Mouse (Mus musculus): Measurements from ENCODE around the gene Mre11a.

The Mre11a gene

DNA sequence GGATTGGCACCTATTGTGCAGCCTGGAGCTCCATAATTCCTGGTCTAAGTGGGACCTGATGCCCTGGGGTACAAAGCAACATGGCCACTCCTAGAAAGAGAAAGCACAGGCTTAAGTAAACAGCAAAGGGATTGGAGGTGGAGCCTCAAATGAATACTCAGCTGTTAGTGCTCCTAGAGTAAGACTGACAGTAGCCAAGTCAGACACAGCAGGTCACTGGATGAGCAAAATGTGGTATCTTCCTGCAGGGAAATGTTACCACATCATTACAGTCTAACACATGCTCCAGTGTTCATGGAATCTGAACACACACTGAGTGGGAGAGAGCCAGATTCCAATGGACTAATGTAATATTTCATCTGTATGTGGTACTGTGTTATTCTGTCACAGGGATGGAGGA, 36.9 kb downstream of the Mre11a start:
- DNase-seq (ENCODE audit: low spot score in 2 of 2): no peak

DNA sequence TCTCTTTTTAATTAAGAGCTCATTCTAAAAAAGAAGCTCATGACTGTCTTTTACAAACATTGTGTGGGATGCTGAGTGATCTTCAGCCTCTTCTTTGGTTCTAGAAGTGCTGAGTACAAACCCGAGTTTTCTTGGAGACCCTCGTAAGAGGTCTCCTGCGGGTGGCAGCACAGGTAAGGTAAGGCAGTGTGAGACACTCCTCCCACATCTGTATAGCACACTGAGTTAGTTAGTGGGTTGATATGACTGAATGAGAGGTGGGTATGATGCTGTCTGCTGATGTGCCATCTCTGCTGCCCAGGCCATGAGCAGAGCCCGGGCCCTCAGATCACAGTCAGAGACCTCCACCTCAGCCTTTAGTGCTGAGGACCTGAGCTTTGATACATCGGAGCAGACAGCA, 40.4 kb downstream of the Mre11a start:
- no peak for DNase-seq (ENCODE audit: low spot score in 2 of 2)

- no peak for DNase-seq (ENCODE audit: low spot score in 2 of 2)
Measured at GRCm38 (mm10) chr9:14827875-14828274, 43.4 kb downstream of the Mre11a start.

DNA sequence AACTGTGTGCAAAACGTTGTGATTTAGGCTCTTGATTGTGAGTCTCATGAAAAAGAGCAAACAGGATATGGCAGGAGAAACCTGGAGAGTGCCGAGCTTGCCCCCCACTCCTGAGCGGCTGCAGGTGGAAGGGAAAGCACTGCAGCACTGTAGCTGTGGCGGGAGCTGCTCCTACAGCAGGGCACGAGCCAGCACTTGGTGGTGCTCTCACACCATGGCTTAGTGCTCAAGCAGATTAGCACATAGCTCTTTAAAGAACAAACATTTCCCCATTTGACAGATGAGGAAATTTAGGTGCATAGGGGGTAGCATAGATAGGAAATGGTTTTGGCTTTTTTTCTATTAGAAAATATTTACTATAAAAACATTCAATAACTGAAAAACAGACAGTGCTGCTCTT, 47.6 kb downstream of the Mre11a start:
- no peak for DNase-seq (ENCODE audit: low spot score in 2 of 2)

GRCm38 (mm10) chr9:14835335-14836075, 51.1 kb downstream of the Mre11a start:
- no peak for DNase-seq (ENCODE audit: low spot score in 2 of 2)

DNA sequence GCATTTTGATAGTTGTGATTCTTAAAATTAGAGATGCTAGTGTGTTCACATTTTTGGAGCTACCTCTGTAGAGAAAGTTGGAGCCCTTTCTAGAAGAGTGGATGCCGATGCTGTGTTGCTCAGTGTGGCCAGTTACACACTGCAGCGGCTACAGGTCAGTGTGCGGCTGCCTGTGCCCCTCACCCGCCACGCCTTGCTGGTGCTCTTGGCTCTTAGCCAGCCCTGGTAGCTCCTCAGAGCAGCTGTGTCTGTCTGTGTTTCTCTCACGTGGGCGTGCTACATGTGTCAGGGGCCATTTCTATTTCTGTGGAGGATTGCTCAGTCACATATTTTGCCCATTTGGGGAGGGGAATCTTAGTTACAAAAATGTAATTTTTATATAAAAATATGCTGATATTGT, 55.1 kb downstream of the Mre11a start:
- no peak for DNase-seq (ENCODE audit: low spot score in 2 of 2)

GRCm38 (mm10) chr9:14839970-14840369, 55.5 kb downstream of the Mre11a start:
- DNase-seq (ENCODE audit: low spot score in 2 of 2): no peak

DNA sequence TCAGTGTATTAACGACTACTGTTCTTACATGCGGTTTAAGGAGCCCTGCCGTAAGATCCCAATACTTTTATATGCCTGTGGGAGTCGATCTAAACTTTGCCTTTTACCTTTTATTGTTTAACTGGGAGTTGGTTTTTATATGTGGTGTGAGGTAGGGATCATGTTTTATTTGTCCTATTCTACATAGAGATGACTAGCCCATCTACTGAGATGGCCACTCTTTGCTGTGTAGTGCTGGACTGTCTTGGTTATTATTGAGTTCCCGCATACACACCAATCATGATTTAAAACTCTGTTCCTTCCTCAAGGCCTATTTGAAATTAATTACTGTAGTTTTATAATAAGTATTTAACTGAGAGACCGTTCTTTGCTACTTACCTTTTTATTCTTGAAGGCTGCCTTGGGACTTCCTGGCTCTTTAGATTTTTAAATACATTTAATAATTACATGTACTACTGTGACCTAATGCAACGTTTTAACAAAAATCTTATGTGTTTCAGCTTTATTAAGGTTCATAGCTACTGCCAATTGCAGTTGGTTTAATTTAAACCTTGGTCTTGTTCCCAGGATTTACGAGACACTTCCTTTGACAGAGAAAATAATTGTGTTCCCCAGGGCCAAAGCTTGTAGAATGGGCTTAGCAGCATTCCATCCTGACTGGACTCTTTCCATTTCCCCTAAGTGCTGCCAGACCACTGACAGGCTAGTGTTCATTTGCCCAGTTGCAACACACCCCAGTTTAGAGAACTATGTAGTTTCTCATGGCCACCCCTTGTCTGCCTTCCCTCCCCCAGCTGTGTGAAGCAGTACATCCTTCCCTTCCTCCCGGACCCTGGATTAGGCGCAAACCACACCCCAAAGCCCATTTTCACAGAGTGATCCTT, 57.7 kb downstream of the Mre11a start:
- DNase-seq (ENCODE audit: low spot score in 2 of 2): no peak

GRCm38 (mm10) chr9:14843311-14843857, 58.9 kb downstream of the Mre11a start:
- DNase-seq (ENCODE audit: low spot score in 2 of 2): no peak

GRCm38 (mm10) chr9:14843901-14844300, 59.4 kb downstream of the Mre11a start:
- DNase-seq (ENCODE audit: low spot score in 2 of 2): no peak

DNA sequence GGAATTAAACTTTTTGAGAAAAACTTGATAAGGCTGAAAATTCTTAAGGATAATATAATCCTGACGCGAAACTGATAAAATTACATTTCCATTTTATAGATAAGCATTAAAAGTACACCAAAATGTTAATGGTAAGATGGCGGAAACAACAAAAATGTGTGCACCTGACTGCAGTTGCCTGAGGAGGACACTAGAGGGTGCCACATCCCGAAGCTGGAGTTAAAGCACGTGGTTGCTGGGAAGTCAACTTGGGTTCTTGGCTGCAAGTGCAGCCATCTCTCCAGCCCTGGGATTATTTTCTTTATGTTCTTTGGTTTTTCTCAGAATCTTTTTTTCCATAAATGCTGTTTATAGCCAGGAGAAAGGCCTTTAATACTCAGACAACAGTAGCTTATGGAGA, 62.0 kb downstream of the Mre11a start:
- DNase-seq (ENCODE audit: low spot score in 2 of 2): no peak

GRCm38 (mm10) chr9:14848267-14848935, 63.9 kb downstream of the Mre11a start:
- no peak for DNase-seq (ENCODE audit: low spot score in 2 of 2)

DNA sequence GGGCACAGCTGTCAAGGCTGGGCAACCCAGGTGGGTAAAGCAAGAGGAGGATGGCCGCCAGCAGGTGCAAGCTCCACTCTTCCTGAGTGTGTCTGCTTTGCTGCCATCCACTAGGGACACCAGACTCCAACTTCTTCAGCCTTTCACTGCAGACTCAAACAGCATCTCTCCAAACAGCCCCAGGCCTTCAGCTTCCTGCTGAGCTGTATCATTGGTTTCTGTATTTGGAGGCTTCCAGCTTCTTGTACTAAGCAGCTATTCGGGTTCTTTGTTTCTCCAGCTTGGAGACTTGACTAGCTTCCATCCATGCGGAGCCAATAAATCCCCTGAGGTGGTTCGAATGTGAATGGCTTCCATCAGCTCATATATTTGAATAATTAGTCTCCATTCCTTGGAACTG, 70.1 kb downstream of the Mre11a start:
- no peak for DNase-seq (ENCODE audit: low spot score in 2 of 2)

GRCm38 (mm10) chr9:14856922-14857654, 72.6 kb downstream of the Mre11a start:
- no peak for DNase-seq (ENCODE audit: low spot score in 2 of 2)

DNA sequence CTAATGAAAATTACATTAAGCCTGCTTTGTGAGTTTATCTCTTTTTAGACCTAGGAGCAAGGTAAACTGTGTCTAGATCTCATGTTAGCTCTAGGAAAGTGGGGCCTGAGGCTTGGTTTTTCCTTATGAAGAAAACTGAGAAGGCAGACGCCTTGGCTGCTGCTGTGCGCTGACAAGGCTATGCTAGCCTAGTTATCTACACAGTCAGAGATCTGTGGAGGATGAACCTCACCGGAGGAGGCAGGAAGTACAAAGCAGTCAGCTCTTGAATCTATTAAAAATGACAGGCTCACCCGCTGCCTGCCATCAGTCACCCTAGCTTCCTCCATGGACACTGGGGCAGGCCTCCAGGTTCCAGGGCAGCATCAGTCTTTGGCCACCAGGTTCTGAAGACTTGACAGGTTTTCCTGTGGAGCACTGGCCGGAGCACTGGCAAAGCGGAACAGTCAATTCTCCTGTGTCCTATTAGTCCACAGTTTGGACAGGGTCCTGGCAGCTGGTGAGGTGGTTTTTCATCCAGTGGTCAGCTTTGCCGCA, 73.8 kb downstream of the Mre11a start:
- DNase-seq (ENCODE audit: low spot score in 2 of 2): no peak

DNA sequence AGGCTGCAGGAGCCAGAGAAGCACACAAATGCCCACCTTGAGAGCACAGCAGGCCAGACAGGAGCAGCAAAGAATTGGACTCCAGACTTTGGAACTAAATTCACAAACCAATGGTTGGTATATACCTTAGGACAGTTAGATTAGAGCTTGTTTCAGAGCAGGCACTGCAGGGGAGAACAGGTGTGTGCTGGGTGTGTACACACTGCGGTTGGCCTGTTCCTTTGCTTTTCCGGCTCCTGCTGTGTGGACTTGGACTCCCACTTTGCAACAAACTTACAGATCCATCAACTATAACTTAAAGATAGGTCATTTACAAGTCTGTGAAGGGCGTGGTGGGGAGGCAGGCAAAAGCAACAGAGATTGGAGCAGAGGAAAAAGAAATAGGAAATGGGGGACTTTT, 74.3 kb downstream of the Mre11a start:
- no peak for DNase-seq (ENCODE audit: low spot score in 2 of 2)

DNA sequence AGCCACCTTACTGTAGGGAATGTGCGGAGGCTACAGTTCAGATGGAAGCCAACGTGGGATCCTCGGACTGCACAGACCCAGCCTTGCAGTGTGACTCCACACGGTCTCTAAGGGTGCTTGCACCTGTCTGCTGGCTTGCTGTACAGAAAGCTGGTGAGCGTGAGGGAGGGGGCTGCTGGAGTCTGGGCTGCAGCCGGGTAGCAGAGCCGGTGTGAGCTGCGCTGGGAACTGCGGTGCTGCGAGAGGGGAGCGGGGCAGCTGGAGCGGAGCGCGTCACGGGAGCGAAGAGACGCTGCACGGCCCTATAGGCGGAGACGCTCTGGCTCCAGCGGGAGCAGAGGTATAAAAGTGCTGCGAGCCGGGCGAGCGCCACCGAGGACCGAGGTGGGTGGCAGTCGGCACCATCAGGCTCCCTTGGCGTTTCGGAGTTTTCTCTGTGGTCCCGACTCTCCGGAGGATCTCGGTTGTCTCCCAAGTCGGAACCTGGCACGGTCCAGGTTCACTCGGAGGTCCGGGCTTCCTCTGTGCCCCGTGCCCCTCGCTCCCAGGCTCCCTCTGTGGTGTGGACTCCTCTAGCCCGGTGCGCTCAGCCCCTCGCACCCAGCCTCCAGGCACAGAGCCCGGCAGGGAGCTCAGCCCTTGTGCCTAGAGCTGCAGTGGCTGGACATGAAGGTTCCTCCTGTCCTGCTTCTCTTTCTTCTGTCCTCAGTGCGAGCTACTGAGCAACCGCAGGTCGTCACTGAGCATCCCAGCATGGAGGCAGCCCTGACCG, 75.6 kb downstream of the Mre11a start, which contains the start of gene Gpr83:
Gene Gpr83 (plus strand): TSS at position 343 of the 772 bp plus-strand sequence.
- no peak for DNase-seq (ENCODE audit: low spot score in 2 of 2)

DNA sequence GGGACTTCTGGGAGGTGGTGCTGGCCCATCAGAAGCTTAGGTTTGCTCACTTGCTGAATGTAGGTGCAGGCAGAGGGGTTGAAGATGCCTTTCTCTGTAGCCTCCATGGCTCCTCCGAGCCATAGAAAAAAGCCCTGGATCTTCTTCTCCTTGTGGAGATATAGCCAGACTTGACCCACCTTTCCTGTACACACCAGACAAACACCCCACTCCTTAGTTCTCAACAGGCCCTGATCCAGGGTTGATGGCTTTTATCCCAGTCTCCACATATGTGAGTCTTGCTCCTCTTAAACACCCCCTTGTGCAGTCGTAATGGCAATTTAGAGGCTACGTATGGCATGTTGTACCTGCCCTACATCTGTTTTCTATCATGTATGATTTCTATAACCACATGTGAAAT, 78.7 kb downstream of the Mre11a start:
- DNase-seq (ENCODE audit: low spot score in 2 of 2): no peak

DNA sequence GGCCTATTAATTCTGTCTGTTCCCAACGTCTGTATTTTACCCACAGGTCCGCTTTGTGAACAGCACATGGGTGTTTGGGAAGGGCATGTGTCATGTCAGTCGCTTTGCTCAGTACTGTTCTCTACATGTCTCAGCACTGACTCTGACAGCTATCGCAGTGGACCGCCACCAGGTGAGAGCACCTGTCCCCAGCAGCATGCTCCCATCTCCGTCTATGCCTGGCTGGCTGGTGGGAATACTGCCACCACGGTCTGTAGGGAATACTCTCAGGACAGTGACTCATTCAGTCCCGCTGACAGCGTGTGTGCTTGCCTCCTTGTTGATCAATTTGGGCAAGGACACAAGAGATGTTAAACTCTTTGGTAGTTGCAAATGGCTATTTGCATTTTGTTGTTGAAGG, 80.3 kb downstream of the Mre11a start:
- DNase-seq (ENCODE audit: low spot score in 2 of 2): no peak

GRCm38 (mm10) chr9:14866957-14867356, 82.5 kb downstream of the Mre11a start:
- DNase-seq (ENCODE audit: low spot score in 2 of 2): peak; percentile 22 to 50
